Mouse (Mus musculus) urinary bladder, postnatal 10 days (tissue): Measurements from ENCODE around the gene Lingo1.

ENCODE experiments used
- DNase-seq: peaks from one replicate; pipeline ENCODE4 v3.0.0; 2022; ENCODE audit warnings: low spot score

Lingo1 gene

GRCm38 (mm10) chr9:56635121-56635497, 161.2 kb downstream of the Lingo1 start:
- no peak for DNase-seq

DNA sequence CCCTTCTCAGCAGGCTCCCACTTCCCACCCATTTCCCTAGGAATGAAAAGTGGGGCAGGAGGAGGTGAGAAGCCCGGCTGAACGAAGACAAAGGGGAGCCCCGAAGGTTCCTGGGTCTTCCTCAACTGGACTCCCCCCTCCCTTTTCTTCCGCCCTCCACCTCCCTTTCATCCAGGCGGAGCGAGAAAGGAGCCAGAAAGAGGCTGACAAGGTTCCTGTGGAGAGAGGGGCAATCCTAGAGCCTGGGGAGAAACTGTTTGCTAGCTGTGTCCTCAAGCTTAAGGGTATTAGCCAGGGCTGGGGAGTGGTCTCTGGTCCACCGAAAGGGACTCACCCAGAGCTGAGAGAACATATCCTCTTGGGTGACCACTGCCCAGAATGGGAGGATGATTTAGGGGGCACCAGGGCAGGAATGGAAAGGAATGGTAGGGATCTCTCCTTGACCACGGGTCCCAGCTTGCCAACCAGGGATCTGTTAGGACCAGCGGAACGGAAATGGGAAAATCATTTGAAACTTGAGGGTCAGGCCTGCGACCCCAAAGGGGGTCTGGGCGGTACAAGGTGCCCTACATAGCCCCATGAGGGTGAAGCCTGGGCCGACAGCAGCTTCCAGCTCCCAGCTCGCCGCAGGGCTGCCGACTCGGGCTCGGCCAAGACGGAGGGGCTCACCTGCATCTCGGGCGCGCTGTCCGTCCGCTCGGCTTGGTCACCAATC, 161.7 kb downstream of the Lingo1 start:
- no peak for DNase-seq

DNA sequence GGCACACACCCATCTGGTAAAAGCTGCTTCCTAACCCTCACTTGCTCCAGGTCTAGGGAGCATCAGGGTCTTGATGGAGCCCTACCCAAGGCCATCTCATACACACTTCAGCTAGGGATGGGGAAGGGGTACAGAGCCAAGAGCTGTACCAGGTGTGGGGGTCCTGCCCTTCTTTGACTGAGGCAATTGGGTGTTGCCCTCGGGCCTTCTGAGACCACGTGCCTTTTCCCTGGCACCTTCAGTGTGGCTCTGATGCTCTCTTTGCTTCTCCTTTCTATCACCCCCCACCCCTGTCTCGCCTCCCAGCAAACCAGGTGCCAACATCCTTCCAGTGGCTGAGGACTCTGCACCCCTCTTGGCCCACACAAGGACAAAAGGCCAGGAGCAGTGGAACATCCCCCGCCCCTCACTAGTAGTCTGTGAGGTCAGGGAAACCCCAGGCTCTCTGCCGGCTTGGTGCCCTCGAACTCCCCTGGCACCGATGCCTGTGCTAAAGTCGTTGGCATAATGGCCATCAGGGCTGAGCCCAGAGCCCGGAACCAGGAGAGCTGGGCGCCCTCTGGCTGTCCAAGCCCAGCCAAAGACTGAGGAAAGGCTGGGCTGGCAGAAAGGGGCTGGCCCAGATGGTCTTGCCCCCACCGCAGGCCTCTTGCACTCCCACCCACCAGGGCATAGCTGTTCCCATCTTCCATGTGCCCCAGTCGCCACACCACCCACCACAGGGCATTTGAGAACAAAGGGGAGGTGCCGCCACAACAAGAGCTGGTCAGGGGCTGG, 162.6 kb downstream of the Lingo1 start:
- no peak for DNase-seq

DNA sequence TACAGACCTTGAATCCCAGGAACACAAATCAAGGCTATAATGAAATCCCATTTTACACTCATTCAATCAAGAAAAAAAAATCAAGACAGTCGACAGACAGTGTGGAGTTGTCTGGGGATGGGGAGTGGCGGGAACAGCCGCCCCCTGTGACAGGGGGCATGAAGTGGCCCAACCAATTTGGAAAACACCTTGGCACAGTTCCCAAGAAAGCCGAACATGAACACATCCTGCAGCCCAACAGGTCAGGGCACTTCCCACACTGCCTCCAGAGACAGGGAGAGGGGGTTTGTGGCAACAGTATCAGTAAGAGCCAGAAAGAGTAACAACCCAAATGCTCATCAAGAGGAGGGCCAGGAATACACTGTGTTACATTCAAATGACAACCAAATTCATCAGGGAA, 165.3 kb downstream of the Lingo1 start:
- no peak for DNase-seq

DNA sequence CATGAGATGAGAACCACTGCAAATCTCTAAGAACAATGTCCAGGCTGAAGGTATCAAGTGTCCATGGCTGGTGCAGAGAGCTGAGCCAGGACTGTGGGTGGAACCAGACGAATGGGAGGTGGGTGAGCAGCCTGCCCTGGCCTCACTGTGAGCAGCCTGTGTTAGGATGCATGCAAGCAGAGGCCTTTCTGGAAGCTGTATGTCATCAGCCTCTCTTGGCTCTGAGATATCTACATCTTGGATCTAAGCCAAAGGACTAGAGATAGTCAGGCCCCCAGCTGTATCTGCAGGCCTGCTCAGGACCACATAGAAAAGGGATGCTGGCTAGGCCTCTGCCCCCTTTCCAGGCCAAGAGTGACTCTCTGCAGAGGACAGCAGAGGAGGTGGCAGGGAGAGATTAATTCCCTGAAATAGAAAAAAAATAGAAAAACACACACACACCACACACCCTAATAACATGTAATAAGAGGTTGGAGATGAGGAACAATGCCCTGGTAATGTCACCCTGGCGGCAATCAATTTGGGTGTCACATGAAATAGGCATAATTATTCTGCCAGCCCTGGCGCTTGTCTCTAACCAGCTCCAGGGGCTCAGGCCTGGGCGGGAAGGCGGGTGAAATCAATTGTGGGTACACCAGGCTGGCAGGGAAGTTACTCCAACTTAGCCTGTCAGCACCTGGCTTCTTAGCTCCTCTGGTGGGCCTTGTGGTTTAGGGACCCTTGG, 166.4 kb downstream of the Lingo1 start:
- DNase-seq, result no peak

- DNase-seq, result no peak
Measured at GRCm38 (mm10) chr9:56627295-56627694, 169.0 kb downstream of the Lingo1 start.

GRCm38 (mm10) chr9:56624923-56625322, 171.3 kb downstream of the Lingo1 start:
- DNase-seq, result no peak

GRCm38 (mm10) chr9:56623361-56623760, 172.9 kb downstream of the Lingo1 start:
- no peak for DNase-seq

DNA sequence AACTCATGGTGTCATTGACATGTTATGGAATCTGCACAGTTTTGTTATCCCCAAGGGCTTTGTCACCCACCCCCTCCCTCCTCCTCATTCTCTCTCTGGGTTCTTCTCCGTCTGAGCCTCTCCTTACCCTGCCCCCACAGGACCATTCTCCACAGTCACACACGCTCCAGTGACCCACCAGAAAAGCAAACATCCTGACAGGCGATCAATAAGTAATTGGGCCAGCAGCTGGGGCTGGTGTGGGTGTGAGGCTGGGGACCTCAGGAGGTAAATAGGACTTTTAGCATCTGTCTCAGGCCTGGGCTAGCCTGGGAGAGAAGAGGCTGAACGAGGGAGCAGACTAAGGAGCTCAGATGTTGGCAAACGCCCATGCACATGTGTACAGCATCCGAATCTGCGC, 173.5 kb downstream of the Lingo1 start:
- no peak for DNase-seq

GRCm38 (mm10) chr9:56620512-56621371, 175.5 kb downstream of the Lingo1 start:
- no peak for DNase-seq

- no peak for DNase-seq
Measured at GRCm38 (mm10) chr9:56619715-56620114, 176.6 kb downstream of the Lingo1 start.

GRCm38 (mm10) chr9:56618660-56619059, 177.6 kb downstream of the Lingo1 start:
- no peak for DNase-seq

DNA sequence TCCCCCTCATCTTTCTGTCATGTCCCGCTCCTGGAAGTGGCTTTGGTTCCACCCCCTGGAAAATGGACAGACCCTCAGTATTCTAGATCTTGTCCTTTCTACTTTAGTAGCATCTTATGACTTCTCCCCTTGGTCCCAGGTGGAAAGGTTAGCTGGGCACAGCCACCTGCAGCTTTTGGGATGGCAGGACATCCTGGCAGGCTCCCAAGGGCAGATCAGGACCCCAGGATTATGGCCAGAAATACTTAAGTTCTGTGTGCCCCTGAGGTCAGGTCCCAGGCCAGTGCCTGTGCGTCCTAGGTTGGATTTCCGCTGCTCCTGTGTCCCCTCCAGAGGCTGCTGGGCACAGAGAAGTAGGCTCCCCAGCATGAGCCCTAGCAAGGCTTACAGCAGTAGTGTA, 180.2 kb downstream of the Lingo1 start:
- no peak for DNase-seq

DNA sequence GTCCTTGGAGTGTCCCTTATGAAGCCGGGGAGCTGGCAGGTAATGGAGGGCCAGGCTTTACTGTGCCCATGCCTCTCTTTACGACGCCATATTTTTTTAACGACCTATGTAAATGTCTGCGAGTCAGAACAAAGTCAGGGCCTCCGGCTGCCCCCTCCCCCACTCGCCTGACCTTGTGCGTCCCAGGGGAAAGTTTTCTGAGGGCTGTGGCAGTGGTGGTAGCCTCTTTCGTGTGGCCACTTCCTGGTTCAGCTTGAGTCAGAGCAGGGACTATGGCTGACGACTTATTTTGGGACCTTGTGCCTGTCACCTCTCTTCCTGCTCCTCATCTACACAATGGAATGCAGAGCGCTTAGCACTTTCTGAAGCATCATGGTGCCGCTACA, 183.5 kb downstream of the Lingo1 start:
- DNase-seq, result no peak

- DNase-seq, result no peak
Measured at GRCm38 (mm10) chr9:56611912-56612797, 184.1 kb downstream of the Lingo1 start.

- no peak for DNase-seq
Measured at GRCm38 (mm10) chr9:56610955-56611354, 185.3 kb downstream of the Lingo1 start.

DNA sequence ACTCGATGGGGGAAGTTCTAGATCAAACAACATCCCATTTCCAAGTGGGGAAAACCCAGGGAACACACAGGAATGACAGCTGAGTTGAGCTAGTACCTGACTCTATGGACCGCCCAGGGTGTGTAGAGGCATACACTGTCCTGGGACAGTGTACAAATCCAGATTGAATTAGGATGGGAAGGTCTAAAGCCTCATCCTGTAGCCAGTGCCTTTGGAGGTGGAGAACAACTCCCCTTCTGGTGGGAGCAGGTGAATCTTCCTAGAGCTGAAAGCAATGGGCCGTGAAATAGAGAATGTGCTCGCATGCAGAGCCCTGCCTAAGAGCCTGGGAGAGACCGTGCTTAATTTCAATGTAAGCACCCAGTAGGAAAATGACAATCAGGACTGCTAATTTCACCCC, 185.8 kb downstream of the Lingo1 start:
- no peak for DNase-seq

- no peak for DNase-seq
Measured at GRCm38 (mm10) chr9:56609486-56609885, 186.8 kb downstream of the Lingo1 start.

- no peak for DNase-seq
Measured at GRCm38 (mm10) chr9:56608691-56609351, 187.4 kb downstream of the Lingo1 start.

DNA sequence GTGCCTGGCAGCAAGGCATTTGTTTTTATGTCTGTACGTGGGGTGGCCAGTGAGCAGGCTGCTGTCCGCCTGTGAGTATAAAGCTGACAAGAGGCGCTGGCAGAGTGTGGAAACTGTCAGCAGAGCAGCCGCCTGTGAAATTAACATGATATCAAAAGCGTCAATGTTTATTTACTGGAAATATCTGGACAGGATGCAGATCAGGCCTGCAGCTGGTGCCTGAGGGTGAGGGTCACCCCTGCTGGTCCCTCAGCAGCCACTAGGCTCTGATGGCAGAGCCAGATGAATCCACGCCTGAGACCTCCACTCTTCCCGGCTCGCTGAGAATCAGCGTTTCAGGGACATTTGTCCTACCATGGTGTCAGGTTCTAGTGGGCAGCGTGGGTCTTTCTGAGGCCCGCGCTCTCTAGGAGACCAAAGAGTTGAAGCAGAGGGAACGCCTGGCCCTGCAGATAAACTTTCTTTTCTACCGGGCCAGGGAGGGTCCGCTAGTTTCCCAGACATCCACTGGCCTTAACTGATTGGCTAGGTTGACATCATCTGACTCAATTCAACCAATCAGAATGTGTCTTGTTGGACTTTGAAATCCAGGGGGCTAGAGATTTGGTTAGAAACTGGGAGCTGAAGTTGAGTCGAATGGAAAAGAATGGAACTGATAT, 190.1 kb downstream of the Lingo1 start:
- DNase-seq, result no peak
